Mouse (Mus musculus): ENCODE data around the gene Avpr1a. TPM values are rescaled to one million over a fixed set of nuclear protein-coding genes. Genes with fewer than 3 reads are reported as not detected.

Avpr1a gene
- not detected for polyA plus RNA-seq (2017; shearing (Covaris generic))

DNA sequence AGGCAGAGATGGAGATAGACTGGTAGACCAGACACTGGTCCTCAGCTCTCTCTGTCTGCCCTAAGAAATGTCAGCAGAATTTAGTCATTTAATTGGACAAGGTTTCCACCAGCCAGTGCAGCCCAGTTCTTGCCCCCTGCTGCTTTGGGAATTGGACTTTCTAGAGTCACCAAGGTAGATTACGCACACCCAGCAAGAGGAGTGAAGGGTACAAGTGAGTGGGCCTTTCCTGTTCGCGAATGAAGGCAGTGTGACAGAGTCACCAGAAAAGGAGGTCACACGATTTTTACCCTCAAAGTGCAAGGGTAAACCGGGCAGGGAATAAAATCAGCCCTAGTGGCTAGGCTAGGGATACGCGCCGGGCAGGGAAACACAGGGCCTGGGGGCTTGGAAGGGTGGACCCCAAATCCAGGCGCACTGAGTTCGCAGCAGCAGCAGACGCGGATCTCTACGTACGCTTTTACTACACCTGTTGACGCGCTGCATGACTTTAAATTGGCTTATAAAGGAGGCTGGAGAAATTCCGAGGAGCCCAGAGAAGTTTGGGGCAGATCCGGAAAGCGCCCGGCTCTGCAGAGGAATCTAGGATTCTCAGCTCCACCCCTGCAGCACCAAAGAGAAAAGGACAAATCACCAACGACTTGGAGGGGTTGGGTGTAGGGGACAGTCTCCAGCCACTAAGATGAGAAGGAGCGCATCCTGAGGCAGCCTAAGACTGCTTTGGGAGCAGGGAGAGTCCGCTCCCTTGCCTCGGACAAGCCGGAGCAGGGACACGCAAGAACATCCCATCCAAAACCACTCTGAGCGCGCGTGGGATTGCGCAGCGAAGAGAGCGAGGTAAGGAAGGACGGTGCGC lies at the start of gene Avpr1a:
Gene Avpr1a (plus strand): TSS at position 639 of the 856 bp plus-strand sequence.

Other genes starting within 250 kb of the Avpr1a start
- 7.5 TPM for gene Ppm1h, start 230.3 kb downstream of the Avpr1a start, polyA plus RNA-seq (2017; shearing (Covaris generic))

Measured in inflammation-experienced regulatory T-cells, adult 16 weeks (primary cell).